Mouse (Mus musculus): ENCODE results near the gene Arhgdia. TPM values are rescaled to one million over a fixed set of nuclear protein-coding genes. Genes with fewer than 3 reads are reported as not detected.
"Not testable (repeated sequence)": the region's sequence is repeated elsewhere in the genome, so short reads cannot be mapped to it uniquely, and the experiment has no call there.

The Arhgdia gene
- total RNA-seq, 2 experiments from 2014 or later = 310 to 324 TPM

GRCm38 (mm10) chr11:120579316-120580107 is 1.9 kb downstream of the Arhgdia start:
- DNase-seq (ENCODE audit: low spot score in 2 of 2) = peak; percentile 56 to 75

DNA sequence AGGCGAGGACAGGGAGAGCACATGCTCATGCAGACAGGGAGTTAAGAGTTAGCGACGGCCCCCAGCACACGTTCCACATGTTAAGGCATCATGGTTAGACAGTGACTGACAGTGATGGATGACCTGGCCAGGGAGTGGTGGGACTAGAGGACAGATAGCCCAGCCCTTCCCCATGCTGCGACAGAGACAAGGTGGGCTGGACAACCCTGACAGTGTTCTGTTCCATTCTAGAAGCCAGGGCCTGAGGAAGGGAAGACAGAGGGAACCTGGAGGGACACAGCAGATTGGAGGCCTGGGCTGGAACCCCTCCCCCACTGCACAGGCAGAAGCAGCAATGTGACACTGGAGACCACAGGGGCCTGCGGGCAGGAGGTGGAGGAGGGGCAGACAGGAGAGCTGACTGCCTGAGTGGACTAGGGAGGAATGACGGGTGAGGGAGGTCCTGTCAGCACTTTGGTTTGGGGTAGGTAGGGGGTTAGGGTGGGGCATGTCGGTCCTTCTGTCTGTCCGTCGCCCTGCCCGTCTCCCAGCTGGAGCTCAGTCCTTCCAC is 2.7 kb downstream of the Arhgdia start:
- no peak for DNase-seq (ENCODE audit: low spot score in 2 of 2)

DNA sequence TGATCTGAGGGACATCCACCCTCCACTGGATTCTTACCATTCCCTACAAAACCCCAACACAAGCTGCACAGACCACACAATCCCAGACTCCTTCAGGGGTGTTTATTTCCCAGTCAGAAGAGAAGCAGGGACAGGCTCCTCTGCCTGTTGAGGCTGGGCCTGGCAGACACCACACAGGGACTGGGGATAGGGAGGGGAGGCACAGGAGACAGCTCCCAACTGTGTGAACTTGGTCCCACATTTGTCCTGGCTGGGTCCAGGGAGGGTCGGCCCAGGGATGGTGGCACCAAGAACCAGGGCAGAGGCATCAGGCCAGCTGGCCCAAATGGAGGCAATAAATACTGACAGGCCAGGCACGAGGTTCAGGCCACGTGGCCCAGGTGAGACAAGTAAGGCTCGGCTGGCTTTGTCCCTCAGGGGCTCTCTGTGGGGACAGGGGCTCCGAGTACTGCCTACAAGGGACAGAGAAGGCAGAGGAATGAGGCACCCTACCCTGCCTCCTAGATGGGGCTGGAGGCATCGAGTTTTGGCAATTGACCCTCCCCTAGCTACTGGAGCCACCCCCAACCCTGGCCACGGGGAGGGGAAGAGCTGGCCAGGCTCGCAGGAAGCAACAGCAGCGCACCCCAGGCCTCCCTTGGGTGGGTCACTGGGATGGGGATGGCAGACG is 3.3 kb downstream of the Arhgdia start:
- no peak for DNase-seq (ENCODE audit: low spot score in 2 of 2)

- no peak for DNase-seq (ENCODE audit: low spot score in 2 of 2)
Measured at GRCm38 (mm10) chr11:120577211-120578023, 4.0 kb downstream of the Arhgdia start.

GRCm38 (mm10) chr11:120576365-120576981 is 5.0 kb downstream of the Arhgdia start:
- DNase-seq (ENCODE audit: low spot score in 2 of 2) = no peak

GRCm38 (mm10) chr11:120575940-120576339 is 5.5 kb downstream of the Arhgdia start:
- no peak for DNase-seq (ENCODE audit: low spot score in 2 of 2)

DNA sequence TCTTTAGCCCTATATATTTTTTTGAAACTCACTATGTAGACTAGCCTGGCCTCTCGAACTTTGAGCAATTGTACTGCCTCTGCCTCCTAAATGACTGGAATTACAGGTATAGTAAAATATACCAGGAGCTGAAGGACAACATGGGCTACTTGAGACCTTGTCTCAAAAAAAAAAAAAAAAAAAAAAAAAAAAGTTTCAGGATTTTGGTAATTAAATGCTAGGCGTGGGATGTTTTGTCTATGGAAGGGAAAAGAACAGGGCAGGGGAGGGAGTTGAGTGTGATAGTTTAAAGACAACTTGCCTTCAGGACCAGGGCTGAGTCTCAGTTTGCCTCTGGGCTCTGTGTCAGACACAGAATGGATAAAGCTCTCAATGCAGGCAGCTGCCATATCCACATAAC is 6.4 kb downstream of the Arhgdia start:
- DNase-seq (ENCODE audit: low spot score in 2 of 2) = no peak

GRCm38 (mm10) chr11:120574278-120574600 is 7.2 kb downstream of the Arhgdia start:
- no peak for DNase-seq (ENCODE audit: low spot score in 2 of 2)

DNA sequence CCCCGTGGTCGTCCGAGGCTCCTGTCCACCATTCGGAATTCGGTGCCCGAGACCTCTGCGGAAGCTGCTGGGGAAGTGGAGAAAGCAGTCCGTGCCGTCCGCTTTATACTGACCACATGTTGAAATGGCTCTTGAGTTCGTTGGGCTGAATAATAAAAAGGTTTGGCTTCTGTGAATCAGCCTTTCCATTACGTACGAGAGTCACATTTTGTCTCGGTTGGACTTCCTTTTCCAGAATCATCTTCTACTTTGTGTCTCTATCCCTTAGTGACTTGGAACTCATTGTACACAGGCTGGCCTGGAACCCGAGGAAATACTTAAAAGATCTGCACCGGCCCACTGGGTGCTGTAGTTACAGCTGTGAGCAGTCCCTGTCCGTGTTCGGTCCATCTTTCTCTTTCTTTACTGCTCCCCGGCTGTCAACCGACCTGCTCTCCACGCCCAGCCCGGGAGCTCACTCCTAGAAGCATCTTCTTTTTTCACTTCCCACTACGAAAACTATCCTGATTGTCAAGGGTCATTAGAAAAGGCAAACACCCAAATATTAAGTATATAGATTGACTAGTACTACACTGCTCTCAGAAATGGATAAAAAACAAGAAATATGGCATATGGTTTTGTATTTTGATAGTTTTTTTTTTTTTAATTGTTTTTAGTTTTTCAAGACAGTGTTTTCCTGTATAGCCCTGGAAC is 7.7 kb downstream of the Arhgdia start:
- DNase-seq (ENCODE audit: low spot score in 2 of 2) = no peak

DNA sequence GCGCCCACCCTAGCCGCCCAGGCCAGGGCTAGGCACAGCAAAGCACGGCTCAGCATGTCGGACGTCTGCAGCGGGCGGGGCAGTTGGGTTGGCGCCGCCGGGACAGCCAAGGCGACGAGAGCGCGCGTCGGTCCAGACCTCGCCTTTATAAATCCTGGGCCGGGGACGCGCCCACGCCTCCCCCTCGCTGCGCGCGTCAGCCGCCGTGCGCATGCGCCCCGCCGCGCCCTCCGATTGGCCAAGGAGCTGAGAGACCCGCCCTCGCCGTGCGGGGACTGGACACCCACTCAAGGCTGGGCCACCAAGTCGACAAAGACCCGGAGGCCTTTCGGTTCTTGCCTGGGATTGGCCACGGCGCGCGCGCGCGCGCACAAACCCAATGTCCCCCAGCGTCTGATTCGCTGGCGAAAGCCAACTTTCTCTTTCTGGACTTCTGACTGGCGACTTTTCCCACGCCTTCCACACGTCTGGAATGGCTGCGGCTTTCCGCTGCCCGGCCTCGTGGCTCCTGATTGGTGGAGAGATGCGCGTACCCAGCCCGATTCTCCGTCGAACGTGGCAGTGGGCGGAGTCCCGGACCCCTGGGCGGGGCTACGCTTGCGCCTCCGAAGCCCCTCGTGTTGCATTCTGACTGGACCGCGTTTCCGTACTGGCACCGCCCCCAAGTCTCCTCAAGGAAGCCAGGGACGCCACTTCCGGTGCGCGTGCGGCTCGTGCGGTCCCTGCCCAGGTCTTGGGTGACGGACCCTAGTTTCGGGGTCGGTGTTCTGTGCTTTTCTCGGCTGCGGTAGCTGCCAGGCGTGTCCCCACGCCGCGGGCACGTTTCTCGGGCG is 8.5 kb downstream of the Arhgdia start, which contains the start of gene P4hb:
P4hb (minus strand) TSS at position 502 of the 833 bp plus-strand sequence.
- peak; percentile 99 to 100 for DNase-seq (ENCODE audit: low spot score in 2 of 2)

DNA sequence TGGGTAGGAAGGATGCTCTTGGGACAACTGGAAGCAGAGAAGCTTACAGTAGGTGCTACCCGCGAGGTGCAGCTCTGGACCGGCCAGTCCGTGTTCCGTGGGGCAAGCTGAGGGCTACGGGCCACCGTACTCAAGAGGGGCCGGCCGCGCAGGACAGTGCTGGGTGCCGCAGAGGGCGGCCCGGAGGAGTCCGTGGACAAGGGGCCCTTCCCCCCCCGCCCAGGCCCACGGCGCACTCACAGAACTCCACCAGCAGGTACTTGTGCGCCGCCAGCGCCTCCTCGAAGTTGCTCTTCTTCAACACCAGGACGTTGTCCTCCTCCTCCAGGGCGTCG is 9.0 kb downstream of the Arhgdia start:
- DNase-seq (ENCODE audit: low spot score in 2 of 2) = no peak

- DNase-seq (ENCODE audit: low spot score in 2 of 2) = no peak
Measured at GRCm38 (mm10) chr11:120571754-120572416, 9.5 kb downstream of the Arhgdia start.

DNA sequence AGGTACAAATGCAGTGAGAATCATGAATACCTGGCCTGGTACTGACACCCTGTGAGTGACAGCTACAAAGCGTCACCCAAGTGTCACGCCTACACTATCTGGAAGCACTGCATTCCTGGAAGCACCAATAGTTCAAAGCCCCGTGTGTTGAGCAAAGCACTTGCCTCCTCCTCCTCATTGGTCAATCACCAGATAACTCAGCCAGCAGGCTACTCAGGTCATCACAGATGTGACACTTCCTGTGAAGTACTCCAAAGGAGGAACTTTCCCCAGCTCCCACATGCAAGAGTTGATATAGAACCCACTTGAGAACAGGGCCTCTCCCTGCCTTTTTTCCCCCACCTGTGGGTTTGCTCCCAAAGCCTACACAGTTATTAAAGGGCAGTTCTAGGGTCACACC is 10.3 kb downstream of the Arhgdia start:
- DNase-seq (ENCODE audit: low spot score in 2 of 2) = no peak

DNA sequence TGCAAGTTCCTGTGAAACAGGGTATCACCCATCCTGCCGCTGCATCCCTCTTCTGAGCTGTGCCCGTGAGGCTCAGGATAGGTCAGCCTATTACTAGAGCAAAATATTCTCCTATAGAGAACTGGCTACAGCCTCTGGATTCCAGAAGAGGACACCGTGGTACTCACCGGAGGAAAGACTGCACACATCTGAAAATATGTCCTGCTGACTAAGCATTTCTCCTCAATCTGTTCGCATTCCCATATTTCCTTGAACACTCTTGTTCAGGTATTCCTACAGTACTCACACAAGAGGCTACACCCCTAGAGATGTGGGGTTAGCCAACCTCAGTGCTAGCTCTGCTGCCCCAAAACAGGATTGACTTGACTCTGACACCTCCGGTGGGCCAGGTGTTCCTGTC is 13.1 kb downstream of the Arhgdia start:
- DNase-seq (ENCODE audit: low spot score in 2 of 2) = no peak

- DNase-seq (ENCODE audit: low spot score in 2 of 2) = no peak
Measured at GRCm38 (mm10) chr11:120565114-120565513, 16.3 kb downstream of the Arhgdia start.

DNA sequence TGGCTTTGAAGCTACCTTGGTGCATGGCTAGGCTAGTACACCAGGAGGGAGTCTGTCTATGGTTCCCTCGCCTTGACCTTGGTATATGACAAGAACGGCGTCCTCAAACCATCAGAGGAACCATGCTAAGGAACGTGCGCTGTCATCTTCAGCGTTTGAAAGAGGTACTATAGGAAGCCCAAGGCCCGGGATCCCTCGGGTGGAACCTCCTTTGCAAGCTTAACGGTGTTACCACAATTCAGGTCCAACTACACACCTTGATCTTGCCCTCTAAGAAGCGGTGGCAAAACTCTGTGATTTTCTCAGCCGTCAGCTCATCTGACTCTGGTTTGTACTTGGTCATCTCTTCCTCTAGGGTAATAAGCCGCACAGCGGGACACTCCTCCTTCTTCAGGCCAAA is 18.5 kb downstream of the Arhgdia start:
- no peak for DNase-seq (ENCODE audit: low spot score in 2 of 2)

GRCm38 (mm10) chr11:120560952-120561728 is 20.3 kb downstream of the Arhgdia start:
- DNase-seq (ENCODE audit: low spot score in 2 of 2) = no peak

GRCm38 (mm10) chr11:120558843-120559242 is 22.6 kb downstream of the Arhgdia start:
- DNase-seq (ENCODE audit: low spot score in 2 of 2) = not testable (repeated sequence)
